Comparison of ENCODE assay signal across 22 mouse cellular contexts in the genomic region with DNA sequence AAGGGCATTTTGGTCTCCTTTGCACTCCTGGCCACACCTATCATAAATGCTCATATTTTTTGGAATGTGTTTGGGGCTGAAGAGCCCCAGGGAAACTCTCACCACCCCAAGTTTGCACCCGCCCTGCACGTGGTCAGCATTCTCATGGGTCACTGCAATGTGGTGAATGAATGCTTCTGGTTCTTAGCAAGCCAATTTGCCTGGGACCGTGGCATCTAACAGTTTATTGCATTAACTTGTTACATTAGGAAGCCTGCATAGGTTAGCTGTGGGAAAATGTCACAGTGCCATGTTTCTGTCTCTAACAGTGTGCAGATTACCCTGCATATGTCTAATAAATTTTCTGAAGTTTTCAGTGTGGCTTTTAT. TPM values are rescaled to one million over a fixed set of nuclear protein-coding genes. Genes with fewer than 3 reads are reported as not detected.
DNase-seq lines count a peak whose midpoint lies in the region; ATAC-seq lines count a peak whose summit lies in the region.
"Had no signal": no experiment of that assay in that cellular context is flagged by ENCODE, and none has a peak within 500 bp of the region (broad histone marks: within the 10 kb centered on the region; RNA-seq: fewer than 3 reads in every experiment).

No protein-coding gene starts in this region.

- no peak overlapping the region for H3K4me2 ChIP-seq in forebrain, embryonic 15.5 days (replicated peaks)
- H3K4me2 ChIP-seq in forebrain, embryonic 12.5 days = no peak overlapping the region
- H3K4me2 ChIP-seq in limb, embryonic 15.5 days = no peak overlapping the region
- H3K4me2 ChIP-seq: embryonic facial prominence, embryonic 12.5 days; hindbrain, embryonic 12.5 days had no signal

- no peaks in the 10 kb centered on the region for H3K36me3 ChIP-seq in forebrain, embryonic 15.5 days
- no peaks in the 10 kb centered on the region for H3K36me3 ChIP-seq in forebrain, embryonic 12.5 days (replicated peaks)
- H3K36me3 ChIP-seq in limb, embryonic 15.5 days = no peaks in the 10 kb centered on the region
- H3K36me3 ChIP-seq in limb, embryonic 10.5 days = no peaks in the 10 kb centered on the region
- H3K36me3 ChIP-seq: embryonic facial prominence, embryonic 12.5 days; G1E; hindbrain, embryonic 12.5 days had no signal

- H3K9ac ChIP-seq in forebrain, embryonic 15.5 days (replicated peaks) = no peak overlapping the region
- no peak overlapping the region for H3K9ac ChIP-seq in forebrain, embryonic 12.5 days
- no peak overlapping the region for H3K9ac ChIP-seq in limb, embryonic 15.5 days
- H3K9ac ChIP-seq: embryonic facial prominence, embryonic 12.5 days; hindbrain, embryonic 12.5 days had no signal

- ATAC-seq in forebrain, embryonic 15.5 days (replicated peaks) = peak; percentile 59
- no peak for ATAC-seq in forebrain, embryonic 12.5 days (ENCODE audit: low FRiP score)
- no peak for ATAC-seq in limb, embryonic 15.5 days (ENCODE audit: insufficient number of reproducible peaks, low FRiP score, low TSS enrichment, low read depth)
- ATAC-seq in megakaryocyte, adult 5-6 weeks (ENCODE audit: poor library complexity, severe bottlenecking) = no peak
- ATAC-seq: CD4-positive, CD25-positive, alpha-beta regulatory T cell, adult 4 months; hindbrain, embryonic 16.5 days; inflammation-experienced regulatory T-cells, adult 6 months had no signal

- peaks cover 4% of the 10 kb centered on the region; the same call in 1 of the 2 replicates for H3K4me1 ChIP-seq in forebrain, embryonic 15.5 days
- H3K4me1 ChIP-seq in forebrain, embryonic 12.5 days = no peaks in the 10 kb centered on the region
- peaks cover 7% of the 10 kb centered on the region for H3K4me1 ChIP-seq in limb, embryonic 15.5 days
- no peaks in the 10 kb centered on the region for H3K4me1 ChIP-seq in limb, embryonic 10.5 days
- H3K4me1 ChIP-seq in brown adipose tissue, adult 24 weeks (ENCODE audit: control insufficient read depth, insufficient read depth, insufficient read length, low read length) = peaks cover 8% of the 10 kb centered on the region; the same call in 1 of the 2 replicates
- H3K4me1 ChIP-seq: embryonic facial prominence, embryonic 12.5 days; hindbrain, embryonic 12.5 days had no signal

- no peaks in the 10 kb centered on the region for H3K9me3 ChIP-seq in forebrain, embryonic 15.5 days
- H3K9me3 ChIP-seq in forebrain, embryonic 12.5 days = no peaks in the 10 kb centered on the region
- H3K9me3 ChIP-seq in limb, embryonic 15.5 days = no peaks in the 10 kb centered on the region
- no peaks in the 10 kb centered on the region for H3K9me3 ChIP-seq in limb, embryonic 10.5 days (replicated peaks)
- H3K9me3 ChIP-seq: embryonic facial prominence, embryonic 12.5 days; G1E; hindbrain, embryonic 12.5 days had no signal

- peak overlapping the region; percentile 39; the same call in 1 of the 2 replicates for H3K27ac ChIP-seq in forebrain, embryonic 15.5 days (replicated peaks)
- no peak overlapping the region for H3K27ac ChIP-seq in forebrain, embryonic 12.5 days
- H3K27ac ChIP-seq in limb, embryonic 15.5 days = peak overlapping the region; percentile 35
- no peak overlapping the region for H3K27ac ChIP-seq in limb, embryonic 10.5 days
- peak overlapping the region; percentile 2; the same call in 1 of the 2 replicates for H3K27ac ChIP-seq in brown adipose tissue, adult 24 weeks (replicated peaks; ENCODE audit: low read depth, low read length)
- H3K27ac ChIP-seq: embryonic facial prominence, embryonic 12.5 days; hindbrain, embryonic 12.5 days had no signal

- no peak overlapping the region for H3K4me3 ChIP-seq in forebrain, embryonic 15.5 days
- H3K4me3 ChIP-seq in forebrain, embryonic 12.5 days (replicated peaks) = no peak overlapping the region
- no peak overlapping the region for H3K4me3 ChIP-seq in limb, embryonic 15.5 days
- H3K4me3 ChIP-seq in limb, embryonic 10.5 days = no peak overlapping the region
- no peak overlapping the region for H3K4me3 ChIP-seq in brown adipose tissue, adult 24 weeks (ENCODE audit: insufficient read depth, low read depth, low read length)
- H3K4me3 ChIP-seq: embryonic facial prominence, embryonic 12.5 days; hindbrain, embryonic 12.5 days had no signal

- no peak for DNase-seq in limb, embryonic 10.5 days (ENCODE audit: low spot score)
- DNase-seq in layer of hippocampus, postnatal 14 days (ENCODE audit: low spot score in 2 of 2) = no peak
- DNase-seq: B cell, adult 2 months; cerebellum, adult 11 months; cerebellum, adult 8-10 months; cerebellum, postnatal 14 days; heart, postnatal 10 days; heart, postnatal 4 days; kidney, adult 11 months; kidney, adult 9 months had no signal

- H3K27me3 ChIP-seq in forebrain, embryonic 15.5 days = no peaks in the 10 kb centered on the region
- no peaks in the 10 kb centered on the region for H3K27me3 ChIP-seq in forebrain, embryonic 12.5 days
- H3K27me3 ChIP-seq in limb, embryonic 15.5 days = no peaks in the 10 kb centered on the region
- H3K27me3 ChIP-seq in limb, embryonic 10.5 days (ENCODE audit: low read depth, poor library complexity, severe bottlenecking) = no peaks in the 10 kb centered on the region
- H3K27me3 ChIP-seq: embryonic facial prominence, embryonic 12.5 days; hindbrain, embryonic 12.5 days had no signal

- WGBS in forebrain, embryonic 15.5 days = 67% methylated on average over 3 of the region's 3 CpGs
- WGBS in forebrain, embryonic 12.5 days = 80% methylated on average over 3 of the region's 3 CpGs
- 56% methylated on average over 3 of the region's 3 CpGs for WGBS in limb, embryonic 15.5 days
- 85% methylated on average over 3 of the region's 3 CpGs for WGBS in limb, embryonic 10.5 days

RNA-seq across cellular contexts. Expression of a gene that starts 55.7 kb away (rescaled TPM):
- polyA plus RNA-seq in forebrain, embryonic 15.5 days (2015; fragmentation: Nextera tagmentation; extraction: Ambion mirVana) = 26.3 and 26.5 TPM in 2 replicates
- 9.8 and 10.9 TPM in 2 replicates for polyA plus RNA-seq in forebrain, embryonic 12.5 days (2016; fragmentation: Nextera tagmentation; extraction: Ambion mirVana)
- 105 and 123 TPM in 2 replicates for polyA plus RNA-seq in limb, embryonic 15.5 days (2015; fragmentation: Nextera tagmentation; extraction: Ambion mirVana)
- polyA plus RNA-seq in limb, embryonic 10.5 days (2016; fragmentation: Nextera tagmentation; extraction: Ambion mirVana) = 24.4 and 35.8 TPM in 2 replicates
- 96.4 and 96.5 TPM in 2 replicates for polyA plus RNA-seq in brown adipose tissue, adult 24 weeks (2012; ENCODE audit: insufficient read depth, insufficient read length, missing spikeins)
- 0.59 and 0.71 TPM in 2 replicates for total RNA-seq in megakaryocyte, adult 5-6 weeks (2015)
- 0.49 and 0.99 TPM in 2 replicates for total RNA-seq in megakaryocyte, adult 5-6 weeks (2017)
- 1 to 10 TPM; 6.5 to 9.8 TPM for total RNA-seq in layer of hippocampus, postnatal 14 days (2021)
- total RNA-seq: common myeloid progenitor, adult 5-6 weeks had no signal
- polyA plus RNA-seq: G1E had no signal

Comparison
In these comparisons a context has a peak if more than half of its experiments do, and no peak if none do; other contexts are left out.
1. H3K27ac ChIP-seq: peak in forebrain, embryonic 15.5 days (single experiment), limb, embryonic 15.5 days (single experiment) and brown adipose tissue, adult 24 weeks (single experiment); none in forebrain, embryonic 12.5 days (single experiment) and limb, embryonic 10.5 days (single experiment).